Mouse (Mus musculus) lung, postnatal 25 days (tissue): ENCODE data around the gene Rrm1.
"Not testable (repeated sequence)": the region's sequence is repeated elsewhere in the genome, so short reads cannot be mapped to it uniquely, and the experiment has no call there.

ENCODE experiments used
- DNase-seq: peaks from one replicate; pipeline ENCODE4 v3.0.0; 2022; ENCODE audit warnings: low spot score

Gene Rrm1

GRCm38 (mm10) chr7:102441657-102442391 is at the start of gene Rrm1:
TSS of gene Rrm1 (plus strand) at chr7:102441695.
- peak; percentile 97 for DNase-seq

GRCm38 (mm10) chr7:102393898-102394297 is 47.6 kb upstream of the Rrm1 start:
- no peak for DNase-seq

GRCm38 (mm10) chr7:102395894-102396293 is 45.6 kb upstream of the Rrm1 start:
- DNase-seq, result peak; percentile 5

GRCm38 (mm10) chr7:102396331-102396730 is 45.2 kb upstream of the Rrm1 start:
- no peak for DNase-seq

GRCm38 (mm10) chr7:102399180-102399731 is 42.2 kb upstream of the Rrm1 start:
- DNase-seq, result no peak

GRCm38 (mm10) chr7:102404118-102404517 is 37.4 kb upstream of the Rrm1 start:
- DNase-seq, result no peak

GRCm38 (mm10) chr7:102407440-102407839 is 34.1 kb upstream of the Rrm1 start:
- DNase-seq, result no peak

- not testable (repeated sequence) for DNase-seq
These were observed 26.2 kb upstream of the Rrm1 start for GRCm38 (mm10) chr7:102415272-102415671.

- DNase-seq, result no peak
These were observed 25.7 kb upstream of the Rrm1 start for GRCm38 (mm10) chr7:102415841-102416240.

GRCm38 (mm10) chr7:102417398-102417797 is 24.1 kb upstream of the Rrm1 start:
- peak; percentile 61 for DNase-seq

GRCm38 (mm10) chr7:102422036-102422435 is 19.5 kb upstream of the Rrm1 start:
- no peak for DNase-seq

- DNase-seq, result no peak
These were observed 15.4 kb upstream of the Rrm1 start for GRCm38 (mm10) chr7:102425933-102426685.

GRCm38 (mm10) chr7:102434344-102434743 is 7.2 kb upstream of the Rrm1 start:
- no peak for DNase-seq

GRCm38 (mm10) chr7:102440822-102441656 is 456 bp upstream of the Rrm1 start:
- DNase-seq, result no peak

- no peak for DNase-seq
These were observed 937 bp downstream of the Rrm1 start for GRCm38 (mm10) chr7:102442432-102442831.

GRCm38 (mm10) chr7:102444301-102444700 is 2.8 kb downstream of the Rrm1 start:
- no peak for DNase-seq

GRCm38 (mm10) chr7:102446438-102446837 is 4.9 kb downstream of the Rrm1 start:
- no peak for DNase-seq

- DNase-seq, result no peak
These were observed 17.3 kb downstream of the Rrm1 start for GRCm38 (mm10) chr7:102458618-102459380.

GRCm38 (mm10) chr7:102467566-102467965 is 26.1 kb downstream of the Rrm1 start:
- DNase-seq, result no peak

- no peak for DNase-seq
These were observed 31.2 kb downstream of the Rrm1 start for GRCm38 (mm10) chr7:102472675-102473074.

GRCm38 (mm10) chr7:102476601-102477000 is 35.1 kb downstream of the Rrm1 start:
- no peak for DNase-seq
